Mouse (Mus musculus) CH12.LX (cell line): ENCODE data around the gene Tmc8. TPM values are rescaled to one million over a fixed set of nuclear protein-coding genes. Genes with fewer than 3 reads are reported as not detected.
A peak's percentile ranks its signal among the peaks of the same experiment; 100 is the strongest.

Experiments used
- DNase-seq: peaks from one replicate; pipeline ENCODE4 v3.0.0-alpha.2; 2013; ENCODE audit errors: extremely low read depth
- H3K27ac ChIP-seq: 2 replicates; pipeline ENCODE4 v1.5.1; 2012; ENCODE audit warnings: low read depth, mild to moderate bottlenecking, control low read depth, moderate library complexity; ENCODE audit not compliant: insufficient read depth
- H3K27me3 ChIP-seq: replicated peaks from 2 replicates; pipeline ENCODE3; 2012; ENCODE audit warnings: inconsistent platforms
- H3K36me3 ChIP-seq, 2 experiments: replicated peaks in 1 of 2; 2 replicates each; pipeline versions ENCODE3 to v1.6.1; 2012; ENCODE audit warnings: inconsistent platforms in 1 of 2, low read length in 1 of 2, mild to moderate bottlenecking in 1 of 2, mixed read lengths in 1 of 2, moderate library complexity in 1 of 2; ENCODE audit not compliant: control insufficient read depth in 1 of 2, insufficient read depth in 1 of 2
- H3K4me1 ChIP-seq, 2 experiments: 2 replicates each; pipeline ENCODE4 v1.6.1; 2012; ENCODE audit warnings: inconsistent platforms in 1 of 2, moderate library complexity in 1 of 2; ENCODE audit not compliant: insufficient read depth in 2 of 2, control insufficient read depth in 1 of 2
- H3K4me2 ChIP-seq: 2 replicates; pipeline ENCODE4 v1.6.1; 2012; ENCODE audit warnings: low read depth, mild to moderate bottlenecking, control low read depth; ENCODE audit not compliant: poor library complexity, insufficient read depth, severe bottlenecking
- H3K4me3 ChIP-seq, 3 experiments: fragments of 150-350 bp in 1 of 3; sonication (generic) in 1 of 3; replicated peaks in 1 of 3; 2 replicates each; pipeline versions ENCODE3 to v1.5.1; 2011 to 2012; ENCODE audit warnings: low read depth in 2 of 3, low read length in 2 of 3, mild to moderate bottlenecking in 2 of 3, moderate library complexity in 2 of 3, control low read depth in 1 of 3, improper control_type of control experiment in 1 of 3, inconsistent platforms in 1 of 3, mixed read lengths in 1 of 3; ENCODE audit not compliant: poor library complexity in 1 of 3
- H3K79me2 ChIP-seq: replicated peaks from 2 replicates; pipeline ENCODE4 v1.6.1; 2012; ENCODE audit warnings: mild to moderate bottlenecking, moderate library complexity; ENCODE audit not compliant: control insufficient read depth, poor library complexity, insufficient read depth, severe bottlenecking; ENCODE audit errors: extremely low read depth
- H3K9ac ChIP-seq: 2 replicates; pipeline ENCODE4 v1.6.1; 2012; ENCODE audit warnings: low read depth, mild to moderate bottlenecking, control low read depth, moderate library complexity; ENCODE audit not compliant: insufficient read depth
- H3K9me3 ChIP-seq: replicated peaks from 2 replicates; pipeline ENCODE3; 2012; ENCODE audit warnings: low read length, inconsistent platforms, mixed read lengths
- BHLHE40 ChIP-seq: IDR thresholded peaks from 2 replicates; pipeline ENCODE4 v1.6.1; 2011; ENCODE audit warnings: mild to moderate bottlenecking, low read depth, low read length, improper control_type of control experiment
- CHD1 ChIP-seq: IDR thresholded peaks from 2 replicates; pipeline ENCODE4 v1.6.1; 2012; ENCODE audit warnings: low read depth, low read length, improper control_type of control experiment, inconsistent platforms
- CHD2 ChIP-seq: IDR thresholded peaks from 2 replicates; pipeline ENCODE4 v1.6.1; 2011; ENCODE audit warnings: low read length, improper control_type of control experiment
- CTCF ChIP-seq, 2 experiments: IDR thresholded peaks in 1 of 2; conservative IDR thresholded peaks in 1 of 2; 2 replicates each; pipeline ENCODE4 v1.5.1; 2011 to 2012; ENCODE audit warnings: low read depth in 2 of 2, low read length in 2 of 2, improper control_type of control experiment in 1 of 2, inconsistent platforms in 1 of 2, mild to moderate bottlenecking in 1 of 2, moderate library complexity in 1 of 2
- E2F4 ChIP-seq: IDR thresholded peaks from 2 replicates; pipeline ENCODE4 v1.6.1; 2011; ENCODE audit warnings: low read depth, low read length, improper control_type of control experiment; ENCODE audit not compliant: insufficient replicate concordance
- ELF1 ChIP-seq: IDR thresholded peaks from 2 replicates; pipeline ENCODE4 v1.6.1; 2014; ENCODE audit warnings: low read depth, mild to moderate bottlenecking, inconsistent platforms, low read length, improper control_type of control experiment
- EP300 ChIP-seq: IDR thresholded peaks from 2 replicates; pipeline ENCODE4 v1.6.1; 2011; ENCODE audit warnings: low read length, improper control_type of control experiment
- ETS1 ChIP-seq: conservative IDR thresholded peaks from 2 replicates; pipeline ENCODE4 v1.6.1; 2012; ENCODE audit warnings: low read depth, mild to moderate bottlenecking, inconsistent platforms, low read length, improper control_type of control experiment, moderate library complexity
- GABPA ChIP-seq: IDR thresholded peaks from 2 replicates; pipeline ENCODE4 v1.6.1; 2012; ENCODE audit warnings: low read depth, low read length, improper control_type of control experiment, inconsistent platforms; ENCODE audit not compliant: insufficient replicate concordance
- HCFC1 ChIP-seq: IDR thresholded peaks from 2 replicates; pipeline ENCODE4 v1.6.1; 2012; ENCODE audit warnings: low read depth, mild to moderate bottlenecking, inconsistent platforms, low read length, improper control_type of control experiment
- IRF4 ChIP-seq: IDR thresholded peaks from 2 replicates; pipeline ENCODE4 v1.6.1; 2014; ENCODE audit warnings: low read depth, mild to moderate bottlenecking, inconsistent platforms, low read length, improper control_type of control experiment
- JUN ChIP-seq: IDR thresholded peaks from 2 replicates; pipeline ENCODE4 v1.6.1; 2011; ENCODE audit warnings: low read depth, mild to moderate bottlenecking, low read length, improper control_type of control experiment, moderate library complexity; ENCODE audit not compliant: insufficient read depth
- JUND ChIP-seq: conservative IDR thresholded peaks from 2 replicates; pipeline ENCODE4 v1.6.1; 2011; ENCODE audit warnings: low read depth, low read length, improper control_type of control experiment
- KAT2A ChIP-seq: IDR thresholded peaks from 2 replicates; pipeline ENCODE4 v1.6.1; 2012; ENCODE audit warnings: low read length, improper control_type of control experiment, inconsistent platforms; ENCODE audit not compliant: insufficient replicate concordance
- MAFK ChIP-seq: IDR thresholded peaks from 2 replicates; pipeline ENCODE4 v1.6.1; 2011; ENCODE audit warnings: low read length, improper control_type of control experiment; ENCODE audit not compliant: insufficient replicate concordance
- MAX ChIP-seq: IDR thresholded peaks from 2 replicates; pipeline ENCODE4 v1.6.1; 2011; ENCODE audit warnings: low read length, improper control_type of control experiment
- MAZ ChIP-seq: IDR thresholded peaks from 2 replicates; pipeline ENCODE4 v1.6.1; 2012; ENCODE audit warnings: low read depth, mild to moderate bottlenecking, inconsistent platforms, low read length, improper control_type of control experiment, moderate library complexity
- MEF2A ChIP-seq: IDR thresholded peaks from 2 replicates; pipeline ENCODE4 v1.6.1; 2014; ENCODE audit warnings: low read depth, mild to moderate bottlenecking, inconsistent platforms, low read length, improper control_type of control experiment, borderline replicate concordance
- MXI1 ChIP-seq: IDR thresholded peaks from 2 replicates; pipeline ENCODE4 v1.6.1; 2011; ENCODE audit warnings: mild to moderate bottlenecking, low read depth, low read length, improper control_type of control experiment
- MYC ChIP-seq: IDR thresholded peaks from 2 replicates; pipeline ENCODE4 v1.6.1; 2011; ENCODE audit warnings: low read depth, mild to moderate bottlenecking, improper control_type of control experiment, low read length
- NELFE ChIP-seq: IDR thresholded peaks from 2 replicates; pipeline ENCODE4 v1.6.1; 2011; ENCODE audit warnings: low read depth, low read length, improper control_type of control experiment
- NRF1 ChIP-seq: IDR thresholded peaks from 2 replicates; pipeline ENCODE4 v1.6.1; 2014; ENCODE audit warnings: low read depth, mild to moderate bottlenecking, inconsistent platforms, low read length, improper control_type of control experiment, moderate library complexity
- PAX5 ChIP-seq: IDR thresholded peaks from 2 replicates; pipeline ENCODE4 v1.6.1; 2012; ENCODE audit warnings: low read length, inconsistent platforms, mixed read lengths
- POLR2A ChIP-seq: IDR thresholded peaks from 2 replicates; pipeline ENCODE4 v1.6.1; 2011; ENCODE audit warnings: low read depth, mild to moderate bottlenecking, improper control_type of control experiment, low read length
- POLR2AphosphoS2 ChIP-seq: IDR thresholded peaks from 2 replicates; pipeline ENCODE4 v1.6.1; 2011; ENCODE audit warnings: low read depth, low read length, improper control_type of control experiment
- RAD21 ChIP-seq: IDR thresholded peaks from 2 replicates; pipeline ENCODE4 v1.6.1; 2011; ENCODE audit warnings: low read depth, mild to moderate bottlenecking, low read length, improper control_type of control experiment, moderate library complexity
- RCOR1 ChIP-seq: conservative IDR thresholded peaks from 2 replicates; pipeline ENCODE4 v1.6.1; 2012; ENCODE audit warnings: low read depth, mild to moderate bottlenecking, inconsistent platforms, low read length, improper control_type of control experiment
- SIN3A ChIP-seq: IDR thresholded peaks from 2 replicates; pipeline ENCODE4 v1.6.1; 2012; ENCODE audit warnings: low read length, improper control_type of control experiment, inconsistent platforms
- SMC3 ChIP-seq: IDR thresholded peaks from 2 replicates; pipeline ENCODE4 v1.6.1; 2011; ENCODE audit warnings: low read depth, low read length, improper control_type of control experiment
- TBP ChIP-seq: conservative IDR thresholded peaks from 2 replicates; pipeline ENCODE4 v1.6.1; 2011; ENCODE audit warnings: low read depth, low read length, improper control_type of control experiment
- TCF12 ChIP-seq: IDR thresholded peaks from 2 replicates; pipeline ENCODE4 v1.6.1; 2014; ENCODE audit warnings: low read depth, mild to moderate bottlenecking, inconsistent platforms, low read length, improper control_type of control experiment
- UBTF ChIP-seq: IDR thresholded peaks from 2 replicates; pipeline ENCODE4 v1.6.1; 2012; ENCODE audit warnings: low read depth, mild to moderate bottlenecking, inconsistent platforms, low read length, improper control_type of control experiment, moderate library complexity
- USF1 ChIP-seq: IDR thresholded peaks from 2 replicates; pipeline ENCODE4 v1.6.1; 2014; ENCODE audit warnings: low read depth, mild to moderate bottlenecking, inconsistent platforms, low read length, improper control_type of control experiment
- USF2 ChIP-seq: conservative IDR thresholded peaks from 2 replicates; pipeline ENCODE4 v1.6.1; 2011; ENCODE audit warnings: low read depth, low read length, improper control_type of control experiment
- ZC3H11A ChIP-seq: IDR thresholded peaks from 2 replicates; pipeline ENCODE4 v1.6.1; 2012; ENCODE audit warnings: low read depth, mild to moderate bottlenecking, inconsistent platforms, low read length, improper control_type of control experiment
- ZKSCAN1 ChIP-seq: IDR thresholded peaks from 2 replicates; pipeline ENCODE4 v1.6.1; 2012; ENCODE audit warnings: low read depth, inconsistent platforms, low read length, improper control_type of control experiment, borderline replicate concordance
- ZMIZ1 ChIP-seq: IDR thresholded peaks from 2 replicates; pipeline ENCODE4 v1.6.1; 2012; ENCODE audit warnings: low read depth, mild to moderate bottlenecking, inconsistent platforms, low read length, improper control_type of control experiment
- ZNF384 ChIP-seq: IDR thresholded peaks from 2 replicates; pipeline ENCODE4 v1.6.1; 2012; ENCODE audit warnings: low read depth, low read length, improper control_type of control experiment, inconsistent platforms
- dilution Hi-C: fragments of 300-500 bp; cut with MboI; formaldehyde crosslinking; loops from 2 replicates; pipeline ENCODE4 v1.14.3; 2020; ENCODE audit warnings: low sequenced_read_pairs; ENCODE audit not compliant: extremely low pct_unique_long_range_greater_than_20kb, extremely low pct_ligation_motif_present
- in situ Hi-C: fragments of 300-500 bp; cut with MboI; formaldehyde crosslinking; loops from 3 replicates; pipeline ENCODE4 v1.14.3; 2019; ENCODE audit warnings: low sequenced_read_pairs, low pct_ligation_motif_present, low pct_unique_long_range_greater_than_20kb, mixed read lengths
- polyA plus RNA-seq: library from polyadenylated mRNA; unstranded; fragments of >175 nt; gene quantifications from 2 replicates; pipeline ENCODE4 v1.2.1, GENCODE M21; 2012; ENCODE audit warnings: low read depth; ENCODE audit not compliant: insufficient read length
- total RNA-seq, 2 experiments: library from RNA; depleted of rRNA; stranded (reverse); fragments of 300-350 nt in 1 of 2; fragments of >200 nt in 1 of 2; gene quantifications; 2 replicates each; pipeline ENCODE4 v1.2.3; 2012 to 2014

Gene Tmc8
- total and polyA plus RNA-seq, 3 experiments: 2.2 to 9.8 (median 6.1) TPM

DNA sequence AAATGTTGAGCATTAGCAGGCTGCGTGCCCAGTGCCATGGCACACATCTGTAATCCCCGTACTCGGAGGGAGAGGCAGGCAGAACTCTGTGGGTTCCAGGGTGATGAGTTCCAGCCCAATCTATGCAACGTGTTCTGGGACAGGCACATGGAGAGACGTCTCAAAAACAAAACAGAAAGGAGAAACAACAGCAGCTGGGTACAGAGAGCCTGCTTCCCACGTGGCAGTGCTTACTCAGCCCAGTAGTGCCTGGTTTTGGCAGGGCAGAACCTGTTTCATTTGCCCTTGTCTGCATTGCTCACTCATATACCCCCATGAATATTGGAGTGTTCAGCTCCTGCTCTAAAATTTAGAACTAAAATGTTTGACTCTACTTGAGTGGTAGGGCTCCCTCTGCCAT, 30.3 kb upstream of the Tmc8 start:
- Histone ChIP-seq H3K79me2 (no peaks in the 10 kb centered on the region), H3K4me2 (no peak overlapping the region), H3K27me3 (no peaks in the 10 kb centered on the region), H3K27ac (peak overlapping the region; percentile 12; the same call in 1 of the 2 replicates), H3K9me3 (peaks cover 3% of the 10 kb centered on the region), H3K4me3 (peak overlapping the region in 2 of 3 experiments; percentile 1 to 9), H3K36me3 (peaks cover 73 to 78% of the 10 kb centered on the region in 2 experiments), H3K9ac (no peak overlapping the region), H3K4me1 (peaks cover 3 to 35% of the 10 kb centered on the region in 2 experiments)
- TF ChIP-seq TCF12 (0 out of 2 replicates have a peak, but pooled peaks have one; percentile 54), CHD1 (no peak), TBP (no peak), POLR2AphosphoS2 (no peak), MAFK (0 out of 2 replicates have a peak, but pooled peaks have one; percentile 39), MAZ (no peak), JUND (no peak), JUN (no peak), MEF2A (no peak), USF1 (no peak; the same call in 1 of the 2 replicates), NRF1 (no peak), ZNF384 (no peak), ELF1 (no peak), CHD2 (no peak), SMC3 (no peak), RAD21 (no peak), UBTF (0 out of 2 replicates have a peak, but pooled peaks have one; percentile 46), EP300 (peak; percentile 48), PAX5 (no peak), ETS1 (peak; percentile 84), IRF4 (peak; percentile 71), ZMIZ1 (no peak), MYC (peak; percentile 98), MAX (peak; percentile 98), POLR2A (no peak; the same call in 1 of the 2 replicates), SIN3A (peak; percentile 93), E2F4 (no peak), MXI1 (peak; percentile 99), KAT2A (no peak), ZC3H11A (no peak), CTCF (conservative IDR thresholded peaks at IDR 0.05 in 1 of 2, IDR thresholded peaks at IDR 0.05 in 1 of 2; ENCODE audit: low read depth in 2 of 2, low read length in 2 of 2) (no peak), ZKSCAN1 (no peak), HCFC1 (no peak), GABPA (no peak), NELFE (no peak), USF2 (no peak), RCOR1 (no peak), BHLHE40 (peak; percentile 73)
- dilution Hi-C loops (no loop called here), in situ Hi-C loops (no loop called here)
- DNase-seq: peak; percentile 74
